Mouse (Mus musculus): Measurements from ENCODE around the gene Piwil4. TPM values are rescaled to one million over a fixed set of nuclear protein-coding genes. Genes with fewer than 3 reads are reported as not detected.

Piwil4 gene
- total and polyA plus RNA-seq, 3 experiments = 0.04 to 0.11 TPM; not detected in 1

DNA sequence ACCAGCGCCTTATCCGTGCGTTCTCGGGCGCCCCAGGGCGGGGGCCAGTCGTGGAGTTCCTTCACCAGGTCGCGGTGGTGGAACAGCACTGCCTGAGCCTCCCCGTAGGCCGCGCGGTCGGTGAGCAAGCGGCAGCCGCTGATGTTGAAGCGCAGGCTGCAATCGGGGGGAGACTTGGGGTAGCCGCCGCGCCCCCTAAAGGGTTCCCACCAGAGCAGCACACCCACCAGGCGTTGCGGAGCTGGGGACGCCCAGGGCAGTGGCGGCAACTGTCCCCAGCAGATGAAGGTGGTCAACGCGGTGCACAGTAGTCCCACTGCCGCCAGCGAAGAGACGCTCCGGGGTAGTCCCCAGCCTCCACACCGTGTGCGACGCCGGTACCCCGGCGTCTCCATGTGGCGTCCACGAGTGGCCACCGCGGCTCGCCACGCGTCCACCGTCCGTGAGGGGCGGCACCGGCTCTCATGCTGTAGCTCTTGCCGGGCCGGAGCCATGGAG lies 11.0 kb upstream of the Piwil4 start:
- no peak overlapping the region for H3K27ac ChIP-seq (ENCODE audit: insufficient read depth, low read depth)
- dilution Hi-C loops (cut with MboI; ENCODE audit: extremely low pct_ligation_motif_present, extremely low pct_unique_long_range_greater_than_20kb, low sequenced_read_pairs) = no loop called here

DNA sequence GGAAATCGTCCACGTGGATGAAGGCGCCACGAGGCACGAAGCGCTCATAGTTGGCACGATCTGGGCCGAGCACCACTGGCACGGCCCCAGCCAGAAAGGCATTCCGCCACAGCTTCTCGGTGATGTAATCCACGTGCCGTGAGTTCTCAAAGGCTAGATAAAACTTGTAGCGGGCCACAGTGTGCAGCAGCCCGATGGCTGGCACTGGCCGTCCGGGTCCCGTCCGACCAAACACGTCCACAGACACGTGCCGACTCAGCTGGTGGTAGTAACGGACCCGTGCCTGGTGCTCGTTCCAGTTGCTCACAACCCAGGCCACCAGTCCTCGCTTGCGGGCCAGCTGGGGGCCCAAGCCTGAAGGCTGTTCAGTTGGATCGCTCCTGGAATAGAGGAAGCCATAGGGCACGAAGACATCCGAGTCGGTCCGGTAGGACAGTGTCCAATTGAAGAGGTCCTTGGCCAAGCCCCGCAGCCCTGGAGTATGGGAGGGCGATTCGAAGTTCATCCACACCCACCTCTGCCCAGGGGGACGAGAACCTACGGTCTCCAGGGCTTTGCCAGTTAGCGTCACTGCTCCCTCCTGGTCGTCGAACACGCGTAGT lies 10.5 kb upstream of the Piwil4 start:
- H3K79me2 ChIP-seq (replicated peaks; ENCODE audit: control insufficient read depth, extremely low read depth, insufficient read depth, poor library complexity, severe bottlenecking) = no peaks in the 10 kb centered on the region
- H3K4me1 ChIP-seq (ENCODE audit: control insufficient read depth in 1 of 2, insufficient read depth in 2 of 2) = peaks cover 4 to 6% of the 10 kb centered on the region in 2 experiments
- no peak for TF ChIP-seq MAFK (IDR thresholded peaks at IDR 0.05; ENCODE audit: insufficient replicate concordance, low read length)
- no peak for TF ChIP-seq ELF1 (IDR thresholded peaks at IDR 0.05; ENCODE audit: low read depth, low read length)
- no peak for TF ChIP-seq USF2 (conservative IDR thresholded peaks at IDR 0.05; ENCODE audit: low read depth, low read length)
- no peak for TF ChIP-seq POLR2A (IDR thresholded peaks at IDR 0.05; ENCODE audit: low read depth, low read length)
- no peak for TF ChIP-seq CHD2 (IDR thresholded peaks at IDR 0.05; ENCODE audit: low read length)
- no peak for TF ChIP-seq JUND (conservative IDR thresholded peaks at IDR 0.05; ENCODE audit: low read depth, low read length)
- TF ChIP-seq ZKSCAN1 (IDR thresholded peaks at IDR 0.05; ENCODE audit: borderline replicate concordance, low read depth, low read length) = no peak
- no peak for TF ChIP-seq CTCF (conservative IDR thresholded peaks at IDR 0.05 in 1 of 2, IDR thresholded peaks at IDR 0.05 in 1 of 2; ENCODE audit: low read depth in 2 of 2, low read length in 2 of 2)
- TF ChIP-seq NRF1 (IDR thresholded peaks at IDR 0.05; ENCODE audit: low read depth, low read length) = no peak
- TF ChIP-seq BHLHE40 (IDR thresholded peaks at IDR 0.05; ENCODE audit: low read depth, low read length) = no peak
- no peak for TF ChIP-seq HCFC1 (IDR thresholded peaks at IDR 0.05; ENCODE audit: low read depth, low read length)
- no peak for TF ChIP-seq JUN (IDR thresholded peaks at IDR 0.05; ENCODE audit: insufficient read depth, low read depth, low read length)
- TF ChIP-seq SMC3 (IDR thresholded peaks at IDR 0.05; ENCODE audit: low read depth, low read length) = no peak
- TF ChIP-seq ETS1 (conservative IDR thresholded peaks at IDR 0.05; ENCODE audit: low read depth, low read length) = no peak
- TF ChIP-seq UBTF (IDR thresholded peaks at IDR 0.05; ENCODE audit: low read depth, low read length) = no peak
- TF ChIP-seq ZMIZ1 (IDR thresholded peaks at IDR 0.05; ENCODE audit: low read depth, low read length) = no peak
- no peak for TF ChIP-seq GABPA (IDR thresholded peaks at IDR 0.05; ENCODE audit: insufficient replicate concordance, low read depth, low read length)
- no peak for TF ChIP-seq SIN3A (IDR thresholded peaks at IDR 0.05; ENCODE audit: low read length)
- H3K27ac ChIP-seq (ENCODE audit: insufficient read depth, low read depth) = no peak overlapping the region
- no peak overlapping the region for H3K4me2 ChIP-seq (ENCODE audit: insufficient read depth, low read depth, poor library complexity, severe bottlenecking)
- in situ Hi-C loops (cut with MboI; ENCODE audit: low pct_ligation_motif_present, low pct_unique_long_range_greater_than_20kb, low sequenced_read_pairs) = no loop called here
- H3K9me3 ChIP-seq (replicated peaks; ENCODE audit: low read length) = no peaks in the 10 kb centered on the region
- H3K27me3 ChIP-seq (replicated peaks) = no peaks in the 10 kb centered on the region
- H3K4me3 ChIP-seq (replicated peaks in 1 of 3; ENCODE audit: low read depth in 2 of 3, low read length in 2 of 3, poor library complexity in 1 of 3) = no peak overlapping the region
- H3K36me3 ChIP-seq (replicated peaks in 1 of 2; ENCODE audit: control insufficient read depth in 1 of 2, insufficient read depth in 1 of 2, low read length in 1 of 2) = no peaks in the 10 kb centered on the region
- H3K9ac ChIP-seq (ENCODE audit: insufficient read depth, low read depth) = no peak overlapping the region
- dilution Hi-C loops (cut with MboI; ENCODE audit: extremely low pct_ligation_motif_present, extremely low pct_unique_long_range_greater_than_20kb, low sequenced_read_pairs) = no loop called here
- DNase-seq (ENCODE audit: extremely low read depth) = no peak

More for the DNA sequence above, 11.0 kb upstream of the Piwil4 start:
- Histone ChIP-seq H3K4me1 (ENCODE audit: control insufficient read depth in 1 of 2, insufficient read depth in 2 of 2) (peaks cover 0 to 3% of the 10 kb centered on the region in 2 experiments; a peak in 2 of 4 replicates), H3K4me2 (ENCODE audit: insufficient read depth, low read depth, poor library complexity, severe bottlenecking) (no peak overlapping the region), H3K4me3 (replicated peaks in 1 of 3; ENCODE audit: low read depth in 2 of 3, low read length in 2 of 3, poor library complexity in 1 of 3) (no peak overlapping the region), H3K36me3 (replicated peaks in 1 of 2; ENCODE audit: control insufficient read depth in 1 of 2, insufficient read depth in 1 of 2, low read length in 1 of 2) (no peaks in the 10 kb centered on the region), H3K9me3 (replicated peaks; ENCODE audit: low read length) (no peaks in the 10 kb centered on the region), H3K27me3 (replicated peaks) (no peaks in the 10 kb centered on the region), H3K9ac (ENCODE audit: insufficient read depth, low read depth) (no peak overlapping the region), H3K79me2 (replicated peaks; ENCODE audit: control insufficient read depth, extremely low read depth, insufficient read depth, poor library complexity, severe bottlenecking) (no peaks in the 10 kb centered on the region)
- no peak for DNase-seq (ENCODE audit: extremely low read depth)
- in situ Hi-C loops (cut with MboI; ENCODE audit: low pct_ligation_motif_present, low pct_unique_long_range_greater_than_20kb, low sequenced_read_pairs) = no loop called here
- no peak for TF ChIP-seq ZC3H11A (IDR thresholded peaks at IDR 0.05; ENCODE audit: low read depth, low read length)
- TF ChIP-seq SMC3 (IDR thresholded peaks at IDR 0.05; ENCODE audit: low read depth, low read length) = no peak
- no peak for TF ChIP-seq MAZ (IDR thresholded peaks at IDR 0.05; ENCODE audit: low read depth, low read length)
